Mouse (Mus musculus) MEL (cell line): ENCODE measurements at regions not wholly inside any gene's neighbourhood (a gene's known extent, or its start where the extent isn't known, plus 50 kb on each side); places are given as distances from the start of the nearest gene placed in this dataset.

Source experiments
- CTCF ChIP-seq, 3 experiments: IDR thresholded peaks in 2 of 3; conservative IDR thresholded peaks in 1 of 3; 2 replicates each; pipeline ENCODE4 v1.5.1; 2011 to 2012; ENCODE audit warnings: low read length in 3 of 3, low read depth in 2 of 3, mild to moderate bottlenecking in 2 of 3, improper control_type of control experiment in 1 of 3, inconsistent platforms in 1 of 3, mixed read lengths in 1 of 3, moderate library complexity in 1 of 3; ENCODE audit not compliant: control insufficient read depth in 1 of 3, insufficient read depth in 1 of 3, poor library complexity in 1 of 3, severe bottlenecking in 1 of 3
- ELF1 ChIP-seq: IDR thresholded peaks from 2 replicates; pipeline ENCODE4 v1.6.1; 2014; ENCODE audit warnings: low read depth, mild to moderate bottlenecking, inconsistent platforms, low read length, improper control_type of control experiment, moderate library complexity
- EP300 ChIP-seq, 2 experiments: IDR thresholded peaks; 2 replicates each; pipeline ENCODE4 v1.6.1; 2011; ENCODE audit warnings: improper control_type of control experiment in 2 of 2, low read length in 2 of 2, low read depth in 1 of 2, mild to moderate bottlenecking in 1 of 2
- MAX ChIP-seq: IDR thresholded peaks from 2 replicates; pipeline ENCODE4 v1.6.1; 2011; ENCODE audit warnings: low read length, improper control_type of control experiment
- MEF2A ChIP-seq: IDR thresholded peaks from 2 replicates; pipeline ENCODE4 v1.6.1; 2014; ENCODE audit warnings: low read depth, mild to moderate bottlenecking, inconsistent platforms, low read length, improper control_type of control experiment; ENCODE audit not compliant: poor library complexity, insufficient replicate concordance, severe bottlenecking; ENCODE audit errors: extremely low read depth
- MYB ChIP-seq: IDR thresholded peaks from 2 replicates; pipeline ENCODE4 v1.6.1; 2011; ENCODE audit warnings: mild to moderate bottlenecking, low read depth, low read length, improper control_type of control experiment
- NRF1 ChIP-seq: IDR thresholded peaks from 2 replicates; pipeline ENCODE4 v1.6.1; 2014; ENCODE audit warnings: low read depth, mild to moderate bottlenecking, inconsistent platforms, low read length, improper control_type of control experiment, moderate library complexity; ENCODE audit not compliant: poor library complexity, insufficient read depth, severe bottlenecking
- POLR2A ChIP-seq, 2 experiments: IDR thresholded peaks; 2 replicates each; pipeline ENCODE4 v1.6.1; 2011 to 2012; ENCODE audit warnings: low read length in 2 of 2, mild to moderate bottlenecking in 2 of 2, control low read depth in 1 of 2, improper control_type of control experiment in 1 of 2, low read depth in 1 of 2, moderate library complexity in 1 of 2; ENCODE audit not compliant: control insufficient read depth in 1 of 2, insufficient read depth in 1 of 2, poor library complexity in 1 of 2
- POLR2AphosphoS2 ChIP-seq: IDR thresholded peaks from 2 replicates; pipeline ENCODE4 v1.6.1; 2011; ENCODE audit warnings: low read length, improper control_type of control experiment
- UBTF ChIP-seq: IDR thresholded peaks from 2 replicates; pipeline ENCODE4 v1.6.1; 2012; ENCODE audit warnings: low read depth, mild to moderate bottlenecking, inconsistent platforms, low read length, improper control_type of control experiment, moderate library complexity, borderline replicate concordance; ENCODE audit not compliant: insufficient read depth
- USF1 ChIP-seq: IDR thresholded peaks from 2 replicates; pipeline ENCODE4 v1.6.1; 2014; ENCODE audit warnings: low read depth, mild to moderate bottlenecking, inconsistent platforms, low read length, improper control_type of control experiment, moderate library complexity
- USF2 ChIP-seq, 2 experiments: IDR thresholded peaks; 2 replicates each; pipeline ENCODE4 v1.6.1; 2011 to 2012; ENCODE audit warnings: improper control_type of control experiment in 2 of 2, low read length in 2 of 2, borderline replicate concordance in 1 of 2, inconsistent platforms in 1 of 2, low read depth in 1 of 2, mild to moderate bottlenecking in 1 of 2; ENCODE audit not compliant: insufficient read depth in 1 of 2
- ZC3H11A ChIP-seq: IDR thresholded peaks from 2 replicates; pipeline ENCODE4 v1.6.1; 2012; ENCODE audit warnings: low read depth, mild to moderate bottlenecking, inconsistent platforms, low read length, improper control_type of control experiment

DNA sequence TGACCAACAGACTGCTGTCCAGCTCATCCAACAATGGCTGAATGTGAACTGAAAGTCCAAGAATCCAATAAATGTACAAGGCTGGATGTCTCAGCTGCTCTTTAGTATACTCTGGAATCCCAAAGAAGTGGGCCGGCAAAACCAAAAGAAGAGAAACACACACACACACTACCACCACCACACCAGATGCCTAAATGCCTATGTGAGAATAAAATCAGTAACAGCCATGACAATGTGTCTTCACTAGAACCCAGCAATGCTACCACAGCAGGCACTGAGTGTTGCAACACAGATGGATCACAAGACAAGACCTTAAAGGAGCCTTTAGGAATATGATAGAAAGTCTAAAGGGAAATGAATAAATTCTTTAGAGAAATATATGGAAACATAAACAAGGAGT is 385.3 kb downstream of the Tox3 start:
- TF ChIP-seq CTCF (IDR thresholded peaks at IDR 0.05 in 2 of 3, conservative IDR thresholded peaks at IDR 0.05 in 1 of 3; ENCODE audit: control insufficient read depth in 1 of 3, insufficient read depth in 1 of 3, low read depth in 2 of 3, low read length in 3 of 3, poor library complexity in 1 of 3, severe bottlenecking in 1 of 3) (no peak), MYB (no peak), ELF1 (no peak), EP300 (IDR thresholded peaks at IDR 0.05; ENCODE audit: low read depth in 1 of 2, low read length in 2 of 2) (no peak), UBTF (no peak), POLR2A (IDR thresholded peaks at IDR 0.05; ENCODE audit: control insufficient read depth in 1 of 2, insufficient read depth in 1 of 2, low read depth in 1 of 2, low read length in 2 of 2, poor library complexity in 1 of 2) (no peak), MEF2A (no peak), MAX (no peak), POLR2AphosphoS2 (no peak), NRF1 (no peak), USF1 (no peak), ZC3H11A (no peak), USF2 (IDR thresholded peaks at IDR 0.05; ENCODE audit: borderline replicate concordance in 1 of 2, insufficient read depth in 1 of 2, low read depth in 1 of 2, low read length in 2 of 2) (no peak)
